Mouse (Mus musculus) gastrocnemius, postnatal 10 days (tissue): ENCODE measurements around the gene Selenoo. TPM values are rescaled to one million over a fixed set of nuclear protein-coding genes. Genes with fewer than 3 reads are reported as not detected.

ENCODE experiments used
- DNase-seq: peaks from one replicate; pipeline ENCODE4 v3.0.0; 2021; ENCODE audit warnings: mixed read lengths
- total RNA-seq, 2 experiments: library from RNA; stranded (reverse); gene quantifications; 2 replicates each; pipeline ENCODE4 v1.2.3; 2021

The Selenoo gene
- total RNA-seq, 2 experiments from 2014 or later: 9.1 to 10.1 TPM

- no peak for DNase-seq
Measured at GRCm38 (mm10) chr15:89126622-89127021, 37.7 kb downstream of the Selenoo start.

GRCm38 (mm10) chr15:89127364-89127940 lies 38.6 kb downstream of the Selenoo start:
- DNase-seq: no peak

DNA sequence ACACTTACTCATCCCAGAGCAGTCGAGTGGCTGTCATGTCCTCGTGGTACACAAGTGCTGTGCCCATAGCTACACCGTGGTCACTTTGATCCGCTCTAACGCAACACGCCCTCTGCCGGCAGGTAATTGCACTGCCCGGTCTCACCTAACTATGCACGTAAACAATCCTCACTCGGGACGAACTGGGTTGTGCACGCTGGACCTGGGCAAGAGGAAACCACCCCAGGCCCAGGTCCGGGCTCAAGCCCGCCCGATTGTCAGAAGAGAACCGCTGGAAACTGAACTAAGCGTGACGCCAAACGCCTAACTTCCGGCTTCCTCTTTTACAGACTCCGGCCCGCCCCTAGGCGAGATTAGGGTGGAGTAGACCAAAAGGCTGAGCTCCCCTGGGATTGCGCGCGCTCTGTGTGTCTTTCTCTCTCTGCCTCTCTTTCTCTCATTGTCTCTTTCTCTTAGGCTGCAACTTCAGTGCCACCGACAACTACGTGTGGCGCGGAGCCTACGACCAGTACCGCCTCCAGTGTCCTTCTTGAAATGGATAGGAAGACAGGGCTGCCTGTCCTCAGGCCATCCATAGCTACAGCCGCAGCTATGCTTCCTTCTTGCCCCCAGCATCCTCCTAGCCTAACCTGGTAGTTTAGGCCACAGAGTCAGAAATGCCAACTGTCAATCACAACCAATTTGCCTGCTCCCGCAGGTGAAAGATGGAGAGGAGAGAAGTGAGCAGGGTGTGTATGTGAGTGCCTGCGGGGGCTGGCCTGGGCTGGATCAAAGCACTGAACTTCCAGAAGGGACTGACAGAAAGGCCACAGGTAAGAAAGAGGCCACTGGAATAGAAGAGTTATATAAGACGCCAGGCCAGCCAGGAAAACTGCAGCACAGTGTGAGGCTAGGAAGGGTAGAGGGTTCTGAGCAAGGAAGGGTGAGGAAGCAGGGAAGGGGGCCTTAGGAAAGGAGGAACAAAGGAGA lies 39.8 kb downstream of the Selenoo start, which contains the start of gene Hdac10:
Gene Hdac10 (minus strand): TSS at position 319 of the 969 bp plus-strand sequence.
- peak; percentile 79 for DNase-seq

GRCm38 (mm10) chr15:89130245-89130644 lies 41.4 kb downstream of the Selenoo start:
- DNase-seq: no peak

DNA sequence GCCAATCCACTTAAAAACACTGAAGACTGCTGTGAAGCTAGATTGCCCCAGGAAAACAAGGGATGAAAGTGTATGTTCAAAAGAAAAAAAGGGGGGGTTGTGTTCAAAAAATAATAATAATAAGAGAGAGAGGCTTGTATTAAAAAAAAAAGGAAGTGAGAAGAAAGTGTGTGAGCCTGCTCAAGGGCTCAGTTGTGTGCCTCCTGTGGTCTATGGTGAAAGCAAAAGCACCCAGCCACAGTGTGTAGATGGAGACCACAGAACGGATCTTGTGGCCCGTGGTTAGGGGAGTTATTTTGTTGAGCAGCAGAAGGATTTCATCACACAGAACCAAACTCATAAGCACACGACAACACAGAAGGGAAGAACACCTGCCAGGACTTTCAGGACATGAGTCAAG lies 42.4 kb downstream of the Selenoo start:
- DNase-seq: no peak

- DNase-seq: no peak
Measured at GRCm38 (mm10) chr15:89136461-89137155, 47.7 kb downstream of the Selenoo start.

- DNase-seq: no peak
Measured at GRCm38 (mm10) chr15:89137378-89138045, 48.6 kb downstream of the Selenoo start.

DNA sequence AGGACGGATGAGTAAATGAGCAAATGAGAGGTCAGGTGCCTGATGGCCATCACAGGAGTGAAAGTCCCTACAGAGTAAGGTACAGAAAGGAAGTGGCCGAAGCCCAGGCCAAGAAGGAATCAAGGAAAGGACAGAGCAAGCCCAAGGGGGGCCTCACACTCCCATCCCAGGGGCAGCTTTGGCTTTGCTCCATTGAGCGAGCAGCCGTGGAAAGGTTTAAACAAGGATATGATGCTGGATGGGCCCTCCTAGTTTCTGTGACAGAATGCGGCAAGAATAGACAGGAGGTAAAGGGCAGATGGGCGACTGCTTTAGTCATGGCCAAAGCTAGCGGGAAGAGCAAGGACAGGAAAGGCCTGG lies 49.1 kb downstream of the Selenoo start:
- no peak for DNase-seq

DNA sequence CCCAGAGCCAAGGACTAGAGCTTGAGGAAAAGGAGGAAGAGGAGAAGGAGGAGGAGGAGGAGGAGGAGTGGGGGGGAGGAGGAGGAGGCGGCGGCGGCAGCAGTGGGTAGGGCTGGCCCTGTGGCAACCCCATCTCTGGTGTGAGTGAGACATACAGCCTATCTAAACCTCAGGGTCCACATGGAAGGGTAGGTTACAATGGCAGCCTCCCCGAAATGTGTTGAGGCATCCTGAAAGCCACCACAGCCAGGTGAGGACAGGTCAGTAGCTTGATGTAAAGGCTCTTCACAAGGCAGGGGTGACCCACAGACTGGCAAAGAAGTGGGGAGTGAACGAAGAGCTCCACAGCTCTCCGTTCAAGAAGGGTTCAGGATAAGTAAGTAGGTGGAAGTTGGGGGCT lies 49.6 kb downstream of the Selenoo start:
- no peak for DNase-seq

GRCm38 (mm10) chr15:89140048-89140658 lies 51.3 kb downstream of the Selenoo start:
- DNase-seq: peak; percentile 58

- peak; percentile 71 for DNase-seq
Measured at GRCm38 (mm10) chr15:89140659-89141252, 51.9 kb downstream of the Selenoo start, which contains the start of gene Mapk12. TSS of gene Mapk12 (minus strand) at chr15:89140703.

DNA sequence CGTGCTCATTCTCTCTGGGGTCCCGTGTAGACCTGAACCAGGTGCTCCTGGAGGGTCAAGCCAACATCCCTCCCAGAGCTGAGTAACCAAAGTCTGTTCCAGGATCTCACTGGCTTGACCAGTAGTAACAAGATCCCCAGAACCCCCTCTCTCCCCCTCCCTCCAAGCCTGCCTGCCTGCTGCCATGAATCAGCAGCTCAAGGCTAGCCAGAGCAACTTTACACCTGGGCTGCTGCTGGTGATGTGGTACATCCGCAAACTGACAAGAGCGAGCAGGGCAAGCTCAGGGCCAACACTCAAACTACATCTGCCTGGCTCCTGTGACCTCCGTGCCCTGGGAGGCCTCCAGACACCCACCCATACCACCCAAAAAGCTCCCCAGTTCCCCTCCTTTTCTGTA lies 52.6 kb downstream of the Selenoo start:
- no peak for DNase-seq

DNA sequence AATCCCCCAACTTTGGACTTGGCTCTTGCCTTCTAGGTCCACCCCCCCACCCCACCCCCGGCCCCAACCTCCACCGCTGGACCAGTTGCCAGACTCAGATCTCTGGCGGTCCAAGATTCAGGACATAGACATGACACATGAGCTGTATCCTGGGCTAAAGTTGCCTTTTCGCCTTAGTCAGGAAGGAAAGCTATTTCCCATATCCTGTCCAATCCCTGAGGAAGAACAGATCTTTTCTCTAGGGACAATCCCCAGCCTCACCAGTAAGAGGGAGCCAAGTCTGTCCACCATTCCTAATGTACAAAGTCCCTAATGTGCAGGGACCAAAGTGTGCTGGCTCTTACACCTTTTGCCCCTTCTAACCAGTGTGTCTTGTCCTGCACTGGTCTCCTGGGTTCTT lies 53.0 kb downstream of the Selenoo start:
- no peak for DNase-seq

DNA sequence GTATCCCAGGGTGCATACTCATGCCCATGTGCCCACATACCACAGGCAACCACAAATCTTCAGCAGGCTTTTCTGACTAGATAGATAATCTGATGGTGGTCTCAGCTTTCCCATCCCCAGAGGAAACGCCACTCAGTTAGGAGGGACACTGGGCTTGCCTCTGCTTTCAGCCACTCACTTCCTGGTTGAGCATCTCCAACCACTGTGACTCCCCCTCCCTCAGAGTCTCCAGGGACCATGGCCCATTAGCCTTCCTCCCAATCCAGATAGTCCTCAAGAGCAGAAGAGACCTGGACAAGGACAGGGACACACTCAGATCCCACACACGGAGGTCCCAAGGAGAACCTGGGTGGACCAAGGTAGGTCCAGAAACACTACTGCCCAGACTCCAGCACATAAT lies 54.2 kb downstream of the Selenoo start:
- DNase-seq: no peak

GRCm38 (mm10) chr15:89144965-89145364 lies 56.1 kb downstream of the Selenoo start:
- DNase-seq: no peak

DNA sequence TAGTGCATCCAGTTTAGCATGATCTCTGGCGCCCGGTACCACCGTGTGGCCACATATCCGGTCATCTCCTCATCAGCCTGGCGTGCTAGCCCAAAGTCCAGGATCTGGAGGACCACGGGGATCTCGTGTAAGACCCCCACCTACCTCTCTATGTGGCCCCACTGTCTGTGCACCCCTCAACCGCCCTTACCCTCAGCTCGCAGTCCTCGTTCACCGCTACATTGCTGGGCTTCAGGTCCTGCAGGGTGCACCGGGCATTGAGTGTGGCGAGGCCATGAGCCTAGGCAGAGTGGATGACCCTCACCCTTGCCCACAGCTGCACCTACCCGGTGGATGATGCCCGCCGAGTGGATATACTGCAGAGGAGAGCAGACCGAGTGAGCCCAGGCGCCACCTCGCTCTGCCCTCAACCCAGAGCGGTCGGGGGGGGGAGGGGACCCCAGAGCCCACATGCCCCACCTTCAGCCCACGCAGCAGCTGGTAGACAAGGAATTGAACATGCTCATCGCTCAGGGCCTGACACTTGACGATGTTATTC lies 57.0 kb downstream of the Selenoo start:
- DNase-seq: no peak

DNA sequence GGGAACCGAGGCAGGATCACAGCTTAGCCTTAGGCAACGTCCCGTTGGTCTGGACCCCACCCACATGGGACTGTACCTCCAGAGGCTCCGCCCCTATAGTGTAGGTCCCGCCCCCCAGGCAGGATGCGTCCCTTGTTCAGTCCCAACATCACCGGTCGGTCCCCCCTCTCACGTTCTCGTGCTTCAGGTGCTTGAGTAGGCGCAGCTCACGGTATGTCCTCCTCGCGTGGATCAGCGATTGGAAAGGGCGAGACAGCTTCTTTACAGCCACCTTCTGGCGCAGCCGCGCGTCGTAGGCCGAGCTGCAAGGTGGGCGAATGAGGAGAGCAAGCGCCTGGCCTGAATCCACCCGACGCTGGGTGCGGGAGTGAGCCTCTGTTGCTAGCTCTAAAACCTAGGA lies 57.7 kb downstream of the Selenoo start:
- DNase-seq: no peak

DNA sequence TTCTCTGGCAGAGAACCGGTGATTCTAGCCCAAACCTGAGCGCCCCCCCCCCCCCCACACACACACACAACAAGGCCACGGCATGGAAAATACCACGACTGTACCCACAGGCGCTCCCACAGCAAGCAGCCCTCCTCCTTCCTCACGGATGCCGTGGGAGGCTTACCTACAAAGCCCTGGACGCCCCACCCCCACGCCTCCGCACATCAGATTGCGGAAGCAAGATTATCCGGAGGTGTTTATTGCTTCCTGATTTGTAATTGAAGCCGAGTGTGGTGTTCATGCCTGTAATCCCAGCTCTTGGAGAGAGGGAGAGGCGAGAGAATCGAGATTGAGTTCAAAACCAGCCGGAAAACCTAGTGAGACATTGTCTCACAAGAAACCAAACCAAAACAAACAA lies 58.1 kb downstream of the Selenoo start:
- DNase-seq: no peak

DNA sequence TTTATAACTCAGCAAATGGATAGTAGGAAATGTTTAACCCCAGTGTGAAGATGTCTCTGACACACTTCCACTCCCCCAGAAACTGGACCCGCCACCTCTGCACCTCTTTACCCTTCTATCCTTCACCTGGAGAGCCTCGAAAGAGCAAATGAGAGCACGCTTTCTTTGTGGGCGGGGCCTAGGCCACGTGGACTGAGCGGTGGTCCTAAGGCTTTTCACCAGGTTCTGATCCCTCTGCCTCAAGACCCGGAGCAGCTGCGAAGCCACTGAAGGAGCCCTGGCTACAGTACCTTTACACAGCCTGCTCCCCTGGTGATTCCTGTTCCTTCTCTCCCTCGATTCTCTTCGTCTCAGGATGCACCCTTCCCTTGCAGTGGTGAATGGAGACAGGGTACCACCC lies 58.6 kb downstream of the Selenoo start:
- DNase-seq: no peak

DNA sequence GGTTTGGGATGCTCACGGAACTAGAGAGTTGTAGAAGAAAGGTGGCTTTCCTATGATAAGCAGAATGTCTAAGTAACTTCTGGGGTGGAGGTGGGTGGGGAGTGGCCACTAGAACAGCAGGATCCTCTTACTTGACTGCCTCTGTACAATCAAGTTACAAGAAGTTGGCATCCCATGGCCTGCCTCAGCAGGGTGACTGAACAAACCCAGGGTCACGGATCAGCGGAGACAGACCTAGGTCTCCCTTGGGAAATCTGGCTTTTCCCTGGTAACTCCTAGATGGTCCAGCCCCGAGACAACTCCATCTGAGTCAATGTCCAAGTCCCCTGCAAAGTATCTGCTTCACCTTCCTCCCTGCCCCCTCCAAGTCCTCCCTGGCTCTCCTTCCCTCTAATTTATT lies 59.0 kb downstream of the Selenoo start:
- DNase-seq: no peak
